Mouse (Mus musculus): ENCODE measurements at regions not wholly inside any gene's neighbourhood (a gene's known extent, or its start where the extent isn't known, plus 50 kb on each side); places are given as distances from the start of the nearest gene placed in this dataset.

DNA sequence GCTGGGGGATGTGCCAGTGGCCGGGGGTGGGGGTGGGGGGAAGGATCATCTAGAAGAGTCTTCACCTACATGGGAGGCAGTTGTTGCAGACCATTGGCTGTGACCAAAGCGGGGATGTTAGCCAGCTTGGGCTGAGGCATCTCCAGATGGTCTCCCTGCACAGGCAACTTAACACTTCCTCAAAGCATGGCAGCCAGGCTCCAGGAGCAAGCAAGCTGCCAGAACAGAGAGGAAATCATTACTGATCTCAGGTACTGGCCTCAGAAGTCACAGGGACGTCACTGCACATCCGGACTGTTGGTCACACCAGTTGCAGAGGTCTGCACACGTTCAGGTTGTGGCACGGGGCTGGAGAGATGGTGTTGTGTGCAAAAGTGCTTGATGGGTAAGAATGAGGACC is 321.1 kb upstream of the Tbx3 start:
- Histone ChIP-seq H3K4me3 (ENCODE audit: low read depth, low read length) (no peak overlapping the region), H3K4me1 (ENCODE audit: control insufficient read depth, insufficient read depth, low read length) (no peaks in the 10 kb centered on the region), H3K27ac (ENCODE audit: insufficient read depth, low read length) (no peak overlapping the region), H3K9me3 (replicated peaks; ENCODE audit: control insufficient read depth, insufficient read depth, low read length, poor library complexity, severe bottlenecking) (no peaks in the 10 kb centered on the region), H3K9ac (ENCODE audit: low read depth, poor library complexity, severe bottlenecking) (no peak overlapping the region), H3K36me3 (ENCODE audit: control insufficient read depth, insufficient read depth, low read length, poor library complexity, severe bottlenecking) (no peaks in the 10 kb centered on the region), H3K27me3 (ENCODE audit: control insufficient read depth, insufficient read depth, low read length, poor library complexity, severe bottlenecking) (no peaks in the 10 kb centered on the region)
- TF ChIP-seq POLR2A (IDR thresholded peaks at IDR 0.05; ENCODE audit: insufficient read depth, low read length) = no peak
- no peak for TF ChIP-seq EP300 (IDR thresholded peaks at IDR 0.05; ENCODE audit: insufficient read depth, low read depth, low read length)
- TF ChIP-seq CTCF (IDR thresholded peaks at IDR 0.05; ENCODE audit: low read depth, low read length) = no peak

DNA sequence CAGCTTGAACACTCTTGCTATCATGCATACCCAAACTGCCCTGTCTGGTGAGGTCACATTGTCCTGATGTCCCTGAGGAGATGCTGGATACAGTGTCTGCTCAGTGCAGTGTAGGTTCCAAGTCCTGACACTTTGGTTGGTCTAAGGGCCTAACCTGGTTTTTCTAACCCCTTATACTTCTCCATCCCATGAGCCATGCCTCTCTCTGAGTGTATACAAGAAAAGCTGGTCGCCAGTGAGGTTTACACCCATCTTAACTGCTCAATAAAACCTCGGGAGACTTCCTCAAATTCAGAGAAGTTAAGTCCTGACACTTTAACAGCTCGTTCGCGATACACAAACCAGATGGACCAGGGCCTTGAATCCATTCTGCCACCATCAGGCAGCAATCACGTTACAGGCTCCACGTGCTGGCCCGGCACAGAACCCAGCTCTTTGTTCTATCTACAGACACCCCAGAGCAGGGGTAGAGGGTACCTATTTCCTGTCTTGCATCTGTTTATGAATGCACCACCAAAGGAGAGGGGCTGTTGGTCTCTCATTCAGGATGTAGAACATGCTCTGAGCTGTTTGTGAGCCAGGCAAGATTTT is 320.0 kb upstream of the Tbx3 start:
- Histone ChIP-seq H3K4me3 (ENCODE audit: low read depth, low read length) (no peak overlapping the region), H3K4me1 (ENCODE audit: control insufficient read depth, insufficient read depth, low read length) (no peaks in the 10 kb centered on the region), H3K36me3 (ENCODE audit: control insufficient read depth, insufficient read depth, low read length, poor library complexity, severe bottlenecking) (no peaks in the 10 kb centered on the region), H3K27ac (ENCODE audit: insufficient read depth, low read length) (no peak overlapping the region), H3K27me3 (ENCODE audit: control insufficient read depth, insufficient read depth, low read length, poor library complexity, severe bottlenecking) (no peaks in the 10 kb centered on the region), H3K9ac (ENCODE audit: low read depth, poor library complexity, severe bottlenecking) (no peak overlapping the region), H3K9me3 (replicated peaks; ENCODE audit: control insufficient read depth, insufficient read depth, low read length, poor library complexity, severe bottlenecking) (no peaks in the 10 kb centered on the region)
- no peak for TF ChIP-seq CTCF (IDR thresholded peaks at IDR 0.05; ENCODE audit: low read depth, low read length)
- TF ChIP-seq POLR2A (IDR thresholded peaks at IDR 0.05; ENCODE audit: insufficient read depth, low read length) = no peak
- no peak for TF ChIP-seq EP300 (IDR thresholded peaks at IDR 0.05; ENCODE audit: insufficient read depth, low read depth, low read length)

DNA sequence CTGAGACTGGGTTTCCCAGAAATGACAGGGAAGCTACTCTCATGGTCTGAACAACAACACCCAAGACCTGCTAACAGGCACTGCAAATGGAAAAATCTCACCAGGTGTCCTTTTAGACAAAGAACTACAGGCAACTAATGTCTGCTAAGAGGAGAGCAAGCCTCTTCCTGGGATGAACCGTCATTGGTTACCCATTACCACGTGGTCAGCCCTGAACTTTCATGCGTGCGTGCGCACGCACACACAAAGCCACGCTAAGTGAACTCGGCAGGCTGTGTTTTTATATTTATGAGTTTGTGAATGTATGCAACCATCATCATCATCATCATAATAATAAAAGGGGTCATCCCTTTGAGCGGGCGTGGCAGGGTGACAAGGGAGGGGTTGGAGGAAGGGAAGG is 315.0 kb upstream of the Tbx3 start:
- no peaks in the 10 kb centered on the region for H3K27me3 ChIP-seq (ENCODE audit: control insufficient read depth, insufficient read depth, low read length, poor library complexity, severe bottlenecking)
- no peak overlapping the region for H3K4me3 ChIP-seq (ENCODE audit: low read depth, low read length)
- peaks cover 2% of the 10 kb centered on the region for H3K4me1 ChIP-seq (ENCODE audit: control insufficient read depth, insufficient read depth, low read length)
- H3K27ac ChIP-seq (ENCODE audit: insufficient read depth, low read length) = no peak overlapping the region
- no peaks in the 10 kb centered on the region for H3K36me3 ChIP-seq (ENCODE audit: control insufficient read depth, insufficient read depth, low read length, poor library complexity, severe bottlenecking)
- no peaks in the 10 kb centered on the region for H3K9me3 ChIP-seq (replicated peaks; ENCODE audit: control insufficient read depth, insufficient read depth, low read length, poor library complexity, severe bottlenecking)
- no peak for TF ChIP-seq POLR2A (IDR thresholded peaks at IDR 0.05; ENCODE audit: insufficient read depth, low read length)
- no peak for TF ChIP-seq CTCF (IDR thresholded peaks at IDR 0.05; ENCODE audit: low read depth, low read length)
- no peak for TF ChIP-seq EP300 (IDR thresholded peaks at IDR 0.05; ENCODE audit: insufficient read depth, low read depth, low read length)
- H3K9ac ChIP-seq (ENCODE audit: low read depth, poor library complexity, severe bottlenecking) = no peak overlapping the region

- Histone ChIP-seq H3K9ac (ENCODE audit: low read depth, poor library complexity, severe bottlenecking) (no peak overlapping the region), H3K4me1 (ENCODE audit: control insufficient read depth, insufficient read depth, low read length) (peaks cover 2% of the 10 kb centered on the region), H3K36me3 (ENCODE audit: control insufficient read depth, insufficient read depth, low read length, poor library complexity, severe bottlenecking) (no peaks in the 10 kb centered on the region), H3K4me3 (ENCODE audit: low read depth, low read length) (no peak overlapping the region), H3K9me3 (replicated peaks; ENCODE audit: control insufficient read depth, insufficient read depth, low read length, poor library complexity, severe bottlenecking) (no peaks in the 10 kb centered on the region), H3K27me3 (ENCODE audit: control insufficient read depth, insufficient read depth, low read length, poor library complexity, severe bottlenecking) (no peaks in the 10 kb centered on the region), H3K27ac (ENCODE audit: insufficient read depth, low read length) (no peak overlapping the region)
- no peak for TF ChIP-seq CTCF (IDR thresholded peaks at IDR 0.05; ENCODE audit: low read depth, low read length)
- no peak for TF ChIP-seq POLR2A (IDR thresholded peaks at IDR 0.05; ENCODE audit: insufficient read depth, low read length)
- no peak for TF ChIP-seq EP300 (IDR thresholded peaks at IDR 0.05; ENCODE audit: insufficient read depth, low read depth, low read length)
Measured at GRCm38 (mm10) chr5:119356051-119356450, 314.4 kb upstream of the Tbx3 start.

- TF ChIP-seq CTCF (IDR thresholded peaks at IDR 0.05; ENCODE audit: low read depth, low read length) (no peak), EP300 (IDR thresholded peaks at IDR 0.05; ENCODE audit: insufficient read depth, low read depth, low read length) (no peak), POLR2A (IDR thresholded peaks at IDR 0.05; ENCODE audit: insufficient read depth, low read length) (no peak)
- Histone ChIP-seq H3K27ac (ENCODE audit: insufficient read depth, low read length) (no peak overlapping the region), H3K27me3 (ENCODE audit: control insufficient read depth, insufficient read depth, low read length, poor library complexity, severe bottlenecking) (no peaks in the 10 kb centered on the region)
Measured at GRCm38 (mm10) chr5:119359709-119360108, 310.8 kb upstream of the Tbx3 start.

DNA sequence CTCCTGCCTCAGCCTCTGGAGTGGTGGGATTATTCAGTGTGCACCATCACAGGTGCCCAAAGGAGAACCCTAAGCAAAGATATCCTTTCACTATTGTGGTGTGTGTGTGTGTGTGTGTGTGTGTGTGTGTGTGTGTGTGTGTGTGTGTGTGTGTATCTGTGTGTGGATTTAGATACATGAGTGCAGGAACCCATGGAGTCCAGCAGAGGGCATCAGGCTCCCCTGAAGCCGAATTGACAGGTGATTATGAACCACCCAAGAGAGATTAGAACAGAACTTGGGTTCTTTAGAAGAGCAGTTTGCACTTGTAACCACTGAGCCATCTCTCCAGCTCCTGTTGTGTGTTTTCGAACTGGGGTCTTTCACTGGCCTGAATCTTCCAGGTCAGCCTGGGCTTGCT is 310.1 kb upstream of the Tbx3 start:
- Histone ChIP-seq H3K4me1 (ENCODE audit: control insufficient read depth, insufficient read depth, low read length) (peaks cover 2% of the 10 kb centered on the region), H3K27me3 (ENCODE audit: control insufficient read depth, insufficient read depth, low read length, poor library complexity, severe bottlenecking) (no peaks in the 10 kb centered on the region), H3K36me3 (ENCODE audit: control insufficient read depth, insufficient read depth, low read length, poor library complexity, severe bottlenecking) (no peaks in the 10 kb centered on the region), H3K9ac (ENCODE audit: low read depth, poor library complexity, severe bottlenecking) (no peak overlapping the region), H3K4me3 (ENCODE audit: low read depth, low read length) (no peak overlapping the region), H3K9me3 (replicated peaks; ENCODE audit: control insufficient read depth, insufficient read depth, low read length, poor library complexity, severe bottlenecking) (no peaks in the 10 kb centered on the region), H3K27ac (ENCODE audit: insufficient read depth, low read length) (no peak overlapping the region)
- TF ChIP-seq POLR2A (IDR thresholded peaks at IDR 0.05; ENCODE audit: insufficient read depth, low read length) (no peak), CTCF (IDR thresholded peaks at IDR 0.05; ENCODE audit: low read depth, low read length) (no peak), EP300 (IDR thresholded peaks at IDR 0.05; ENCODE audit: insufficient read depth, low read depth, low read length) (no peak)

More at GRCm38 (mm10) chr5:119359709-119360108, 310.8 kb upstream of the Tbx3 start:
- Histone ChIP-seq H3K36me3 (ENCODE audit: control insufficient read depth, insufficient read depth, low read length, poor library complexity, severe bottlenecking) (no peaks in the 10 kb centered on the region), H3K9me3 (replicated peaks; ENCODE audit: control insufficient read depth, insufficient read depth, low read length, poor library complexity, severe bottlenecking) (no peaks in the 10 kb centered on the region), H3K4me3 (ENCODE audit: low read depth, low read length) (no peak overlapping the region), H3K4me1 (ENCODE audit: control insufficient read depth, insufficient read depth, low read length) (peaks cover 2% of the 10 kb centered on the region), H3K9ac (ENCODE audit: low read depth, poor library complexity, severe bottlenecking) (no peak overlapping the region)

All from ES-Bruce4 (cell line).